Mouse (Mus musculus) cerebellum, postnatal 25 days (tissue): ENCODE measurements at regions not wholly inside any gene's neighbourhood (a gene's known extent, or its start where the extent isn't known, plus 50 kb on each side); places are given as distances from the start of the nearest gene placed in this dataset.
"Not testable (repeated sequence)": the region's sequence is repeated elsewhere in the genome, so short reads cannot be mapped to it uniquely, and the experiment has no call there.

Source experiments
- DNase-seq, 2 experiments: peaks; one replicate each; pipeline ENCODE4 v3.0.0; 2021; ENCODE audit warnings: mixed read lengths in 2 of 2

DNA sequence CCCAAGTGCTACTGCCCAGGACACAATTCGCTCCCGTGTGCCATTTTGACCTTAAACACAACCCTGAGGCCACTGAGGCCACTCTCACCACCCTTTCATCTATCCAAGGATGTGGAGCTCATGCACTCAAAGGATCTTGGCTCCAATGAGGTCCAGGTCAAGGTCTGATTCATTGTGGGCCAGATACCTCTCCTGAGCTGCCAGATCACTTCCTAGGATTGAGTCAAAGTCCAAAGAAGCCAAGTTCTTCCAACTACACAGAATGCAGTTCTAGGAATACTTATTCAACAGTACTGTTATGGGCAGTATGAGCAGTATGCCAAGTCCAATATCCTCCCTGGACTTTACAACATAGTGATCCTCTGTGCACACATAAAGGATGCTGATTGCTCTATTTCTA lies 304.9 kb downstream of the Inhba start:
- no peak for DNase-seq

DNA sequence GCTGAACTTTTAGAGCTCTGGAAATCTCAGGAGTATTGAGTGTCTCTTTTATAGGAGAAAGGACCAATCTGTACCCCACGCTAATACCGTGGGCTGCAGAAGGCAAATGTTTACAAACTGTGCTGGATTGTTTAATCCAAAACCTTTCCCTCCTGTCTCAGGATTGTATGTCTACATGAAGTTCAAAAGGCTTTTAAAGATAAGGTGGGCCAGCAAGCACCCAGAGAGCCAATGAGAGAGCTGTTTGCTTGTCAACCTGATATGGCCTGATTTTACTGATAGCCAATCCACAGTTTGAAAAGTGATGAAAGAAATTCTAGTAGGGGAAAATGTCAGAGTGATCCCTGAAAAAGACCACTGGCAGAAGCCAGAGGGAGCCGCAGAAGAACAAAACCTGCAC lies 305.8 kb downstream of the Inhba start:
- no peak for DNase-seq

DNA sequence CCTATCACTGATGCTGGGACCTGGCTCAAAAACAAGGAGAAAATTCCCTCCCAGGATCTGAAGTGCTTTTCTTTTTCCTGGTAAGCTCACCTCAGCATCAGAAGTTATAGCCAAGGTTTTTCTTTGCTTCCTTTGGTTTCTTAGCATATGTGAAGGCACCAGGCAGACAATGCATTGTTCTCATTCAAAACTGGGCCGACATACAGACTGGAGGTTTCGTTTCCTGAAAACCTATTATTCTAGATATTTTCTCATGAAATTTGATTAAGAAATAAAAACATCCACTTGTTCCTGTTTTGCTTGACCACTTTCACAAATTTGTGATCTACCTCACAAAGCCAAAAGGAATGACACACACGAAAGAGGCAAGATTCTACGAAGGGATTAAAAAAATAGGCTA lies 308.7 kb downstream of the Inhba start:
- no peak for DNase-seq

DNA sequence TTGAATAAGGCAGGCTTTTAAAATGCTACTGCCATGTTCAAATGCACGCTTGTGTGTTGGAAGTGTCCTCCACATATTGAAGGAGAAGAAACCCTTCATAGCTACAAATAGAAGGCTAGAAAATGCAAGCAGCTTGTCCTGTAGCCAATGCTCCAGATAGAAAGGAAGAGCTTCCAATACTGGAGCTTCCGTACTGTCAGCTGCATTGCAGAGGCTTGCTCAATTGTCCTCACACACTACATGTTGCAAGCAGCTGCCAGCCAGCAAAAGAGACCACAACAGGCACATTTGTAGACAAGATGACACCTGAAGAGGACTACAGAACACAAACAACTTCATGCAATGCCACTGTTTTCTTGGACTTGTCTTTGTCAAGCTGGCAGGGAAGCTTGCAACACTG lies 314.0 kb downstream of the Inhba start:
- no peak for DNase-seq

DNA sequence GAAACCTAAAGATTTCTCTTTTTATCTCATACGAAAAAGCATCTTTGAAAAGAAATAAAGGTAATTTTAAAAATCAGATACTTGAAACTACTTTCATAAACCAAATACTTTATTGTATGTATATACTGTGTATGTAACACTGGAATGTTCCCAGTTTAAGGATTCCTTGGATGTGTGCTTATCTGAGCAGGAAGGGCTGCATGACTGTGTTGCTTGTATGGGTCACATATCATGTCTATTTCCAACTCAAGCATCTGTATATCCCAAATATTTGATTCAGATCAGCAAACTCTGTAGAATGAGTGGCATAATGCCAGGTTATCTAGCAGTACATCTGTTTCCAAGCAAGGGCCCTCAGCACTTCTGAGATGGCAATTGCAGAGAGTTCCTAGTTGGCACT lies 330.1 kb downstream of the Inhba start:
- DNase-seq: no peak

DNA sequence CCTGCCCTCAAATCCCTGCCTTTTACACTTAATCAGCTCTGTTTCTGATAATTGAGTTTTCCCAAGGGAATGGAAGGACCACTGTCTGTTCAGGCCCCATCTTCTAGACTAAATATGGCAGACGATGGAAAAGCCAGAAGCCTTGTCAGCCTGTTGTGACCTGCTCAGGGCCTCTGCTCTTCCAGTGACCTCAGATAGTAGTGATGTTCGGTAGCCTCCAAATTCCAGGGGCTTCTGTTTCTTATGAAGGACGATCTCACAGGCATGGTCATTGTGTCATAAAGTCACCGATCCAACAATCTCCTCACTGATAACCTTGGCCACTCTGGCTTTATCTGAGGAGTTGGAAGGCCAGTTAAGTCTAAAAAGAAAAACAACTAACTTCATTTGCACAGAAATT lies 330.5 kb downstream of the Inhba start:
- DNase-seq: no peak

DNA sequence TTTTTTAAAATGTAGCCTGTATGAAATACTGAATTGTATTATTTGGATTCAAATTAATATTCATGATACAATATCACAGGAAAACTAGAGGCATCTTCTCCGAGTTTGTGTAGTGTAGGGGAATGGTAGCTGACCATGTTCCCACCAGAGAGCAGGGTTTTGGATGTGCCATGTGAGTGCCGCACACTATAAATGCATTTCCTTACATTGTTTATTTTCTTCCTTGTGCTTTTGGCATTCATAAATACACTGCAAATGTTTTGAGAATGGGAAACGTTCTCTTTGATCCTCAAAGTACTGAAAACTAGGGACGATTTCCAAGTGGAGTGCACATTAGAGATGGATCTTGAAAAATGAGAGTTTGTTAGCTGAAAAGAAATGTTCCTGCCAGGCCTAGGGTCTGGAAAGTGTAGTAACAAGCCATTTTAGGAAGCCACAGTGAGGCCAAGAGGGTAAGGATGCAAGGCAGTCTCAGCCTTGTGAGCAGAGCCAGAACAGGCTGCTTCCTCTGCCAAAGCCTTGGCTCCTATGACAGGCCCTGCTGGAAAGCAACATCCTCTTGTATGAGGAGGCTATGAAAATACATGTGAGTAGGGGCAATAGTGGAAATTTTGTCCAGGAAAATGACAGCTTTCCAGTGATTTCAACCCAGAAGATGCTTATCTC lies 331.8 kb downstream of the Inhba start:
- DNase-seq: peak in 1 of 2 experiments; percentile 2

DNA sequence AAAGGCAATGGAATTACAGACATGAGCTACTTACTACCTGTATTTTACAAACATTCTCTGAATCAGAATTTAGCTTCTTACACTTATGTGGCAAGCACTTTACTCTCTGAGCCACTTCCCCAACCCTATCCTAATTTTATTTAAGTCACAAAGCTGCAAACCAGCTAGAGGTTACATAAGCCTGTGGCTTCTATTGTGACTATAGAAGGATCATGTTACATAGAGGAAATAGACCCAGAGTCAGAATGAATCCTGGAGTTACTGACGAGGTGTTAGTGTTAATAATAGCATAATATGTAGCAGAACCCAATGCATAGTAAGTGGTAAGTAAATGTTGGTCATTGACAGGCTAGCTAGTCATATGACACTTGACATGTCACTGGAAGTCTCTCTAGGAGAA lies 337.7 kb downstream of the Inhba start:
- DNase-seq: no peak

DNA sequence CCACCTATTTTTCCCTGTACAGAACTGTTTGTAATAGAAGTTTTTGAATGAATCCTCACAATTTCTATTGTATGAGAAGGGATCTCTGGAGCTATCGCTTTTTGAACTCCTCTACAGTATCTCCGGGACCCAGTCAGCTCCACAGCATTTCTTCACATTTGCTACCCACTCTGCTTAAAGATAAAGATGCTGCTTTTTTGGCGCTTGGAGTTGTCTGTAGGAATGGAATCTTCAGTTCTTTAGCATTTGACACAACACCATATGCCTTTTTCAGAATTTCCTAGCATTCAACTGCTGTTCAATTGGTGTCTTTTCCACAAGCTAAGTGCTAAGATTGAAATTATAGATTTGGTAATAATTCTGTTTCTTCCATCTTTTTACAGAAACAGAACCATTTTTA lies 338.4 kb downstream of the Inhba start:
- DNase-seq: no peak

DNA sequence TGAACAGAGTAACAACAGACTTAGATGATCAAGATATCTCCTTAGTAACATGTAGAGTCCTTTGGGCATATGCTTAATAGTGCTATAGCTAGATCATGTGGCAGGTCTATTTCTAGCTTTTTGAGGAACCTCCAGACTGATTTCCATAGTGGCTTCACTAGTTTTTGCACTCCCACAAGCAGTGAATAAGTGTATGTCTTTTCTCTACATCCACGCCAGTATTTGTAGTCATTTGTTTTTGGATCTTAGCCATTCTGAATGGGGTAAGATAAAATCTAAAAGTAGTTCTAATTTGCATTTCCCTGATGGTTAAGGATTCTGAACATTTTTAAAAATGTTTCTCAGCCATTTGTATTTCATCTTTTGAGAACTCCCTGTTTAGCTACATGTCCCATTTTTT lies 343.7 kb downstream of the Inhba start:
- DNase-seq: no peak

DNA sequence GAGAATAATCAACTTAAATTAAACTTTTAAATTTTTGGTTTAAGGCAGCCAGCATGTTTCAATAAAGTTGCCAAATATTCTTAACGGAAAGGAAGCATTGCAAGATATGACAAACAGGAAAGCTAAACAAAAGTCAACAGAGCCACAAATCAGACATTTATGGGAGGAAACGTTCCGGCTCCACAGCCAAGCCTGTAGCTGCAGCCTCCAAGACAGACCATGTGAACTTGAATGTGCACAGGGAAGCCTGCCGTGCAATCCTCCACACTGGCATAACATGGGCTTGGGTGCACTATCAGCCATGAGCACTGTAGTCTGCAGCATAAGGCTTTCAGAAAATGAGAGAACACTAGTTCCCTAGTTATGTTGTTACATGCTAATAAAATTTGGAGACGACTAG lies 367.8 kb downstream of the Inhba start:
- DNase-seq: no peak

DNA sequence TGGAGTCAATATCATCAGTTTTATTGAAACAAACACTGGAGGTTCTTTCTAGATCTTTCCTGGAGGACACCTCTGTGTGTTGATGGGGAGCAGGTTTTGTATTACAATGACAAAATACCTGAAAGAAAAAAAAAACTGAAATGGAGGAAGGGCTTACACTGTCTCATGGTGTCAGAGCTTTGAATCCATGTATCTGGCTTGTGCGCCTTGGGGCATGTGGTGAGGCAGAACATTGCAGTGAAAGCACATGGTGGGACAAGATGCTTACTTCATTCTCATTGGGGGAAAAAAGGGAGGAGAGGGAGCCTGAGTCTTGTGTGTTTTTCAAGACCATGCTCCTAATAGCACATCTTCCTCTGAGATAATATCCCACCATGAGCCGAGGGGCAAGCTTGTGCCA lies 368.3 kb downstream of the Inhba start:
- DNase-seq: no peak

DNA sequence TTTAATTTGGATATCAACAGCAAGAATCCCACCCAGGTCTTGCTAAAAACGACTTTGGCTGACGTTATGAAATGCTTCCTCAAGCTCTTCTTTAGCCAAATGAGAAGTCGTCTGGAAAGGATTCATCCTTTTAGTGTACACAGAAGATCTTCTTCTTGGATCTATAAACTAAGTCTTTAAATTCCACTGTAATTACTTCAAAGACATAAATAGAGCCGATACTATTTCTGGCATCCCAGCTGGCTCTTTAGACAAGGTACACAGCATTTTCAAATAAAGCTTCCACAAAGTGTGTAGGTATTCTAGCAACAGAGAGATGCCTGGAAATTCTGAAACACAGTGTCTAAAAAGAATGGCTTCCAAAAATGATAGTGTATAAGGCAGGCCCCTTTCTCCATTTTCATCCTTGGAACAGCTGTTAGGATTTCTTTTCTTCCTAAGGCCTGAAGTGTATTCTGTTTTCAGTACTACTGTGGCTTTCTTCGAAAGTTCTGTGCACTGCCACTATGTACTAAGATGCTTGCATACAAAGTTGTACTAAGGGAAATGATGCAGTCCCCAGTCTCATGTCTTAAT lies 371.4 kb downstream of the Inhba start:
- no peak for DNase-seq

DNA sequence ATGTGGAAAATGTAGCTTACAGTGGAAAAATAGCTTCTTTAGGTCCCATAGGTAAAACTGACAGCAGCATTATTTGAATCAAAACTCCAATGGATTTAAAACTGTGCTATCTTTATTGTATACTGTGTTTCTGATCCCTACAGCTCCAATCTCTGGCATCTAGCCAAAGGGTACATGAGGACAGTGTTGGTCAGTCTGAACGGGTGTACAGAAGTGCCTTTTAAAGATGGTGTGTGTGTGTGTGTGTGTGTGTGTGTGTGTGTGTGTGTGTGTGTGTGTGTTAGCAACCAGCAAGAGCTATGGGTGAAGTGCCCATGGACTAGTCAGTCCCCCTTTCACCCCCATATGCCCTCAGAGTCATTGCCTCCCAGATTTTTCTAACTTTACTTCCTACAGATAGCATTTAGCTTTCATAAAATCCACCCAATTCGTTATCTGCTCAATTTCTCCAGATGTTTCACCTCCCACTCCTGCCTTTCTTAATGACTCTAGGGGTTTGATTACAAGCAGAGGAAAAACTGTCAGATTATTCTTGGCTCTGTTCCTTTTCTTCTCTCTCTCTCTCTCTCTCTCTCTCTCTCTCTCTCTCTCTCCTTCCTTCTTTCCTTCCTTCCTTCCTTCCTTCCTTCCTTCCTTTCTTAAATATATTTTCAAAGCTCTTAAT lies 404.8 kb downstream of the Inhba start:
- no peak for DNase-seq

DNA sequence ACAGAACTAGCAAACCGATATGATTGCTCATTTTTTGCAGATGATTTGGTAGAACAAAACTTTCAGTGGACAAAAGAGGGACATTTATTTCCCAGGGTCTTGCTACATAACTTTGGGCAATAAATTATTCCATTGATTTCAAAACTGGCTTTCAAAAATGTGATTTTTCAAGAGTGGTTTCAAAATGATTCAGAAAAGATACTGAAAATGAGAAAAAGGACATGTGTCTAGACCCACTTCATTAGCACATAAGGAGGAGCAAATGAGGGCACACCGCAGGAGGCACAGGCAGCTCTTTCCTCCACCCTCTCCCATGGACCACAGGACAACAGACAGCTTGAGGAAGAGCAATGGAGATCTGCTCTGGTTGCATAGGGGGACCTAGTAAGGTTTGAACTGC lies 412.5 kb downstream of the Inhba start:
- DNase-seq: no peak

DNA sequence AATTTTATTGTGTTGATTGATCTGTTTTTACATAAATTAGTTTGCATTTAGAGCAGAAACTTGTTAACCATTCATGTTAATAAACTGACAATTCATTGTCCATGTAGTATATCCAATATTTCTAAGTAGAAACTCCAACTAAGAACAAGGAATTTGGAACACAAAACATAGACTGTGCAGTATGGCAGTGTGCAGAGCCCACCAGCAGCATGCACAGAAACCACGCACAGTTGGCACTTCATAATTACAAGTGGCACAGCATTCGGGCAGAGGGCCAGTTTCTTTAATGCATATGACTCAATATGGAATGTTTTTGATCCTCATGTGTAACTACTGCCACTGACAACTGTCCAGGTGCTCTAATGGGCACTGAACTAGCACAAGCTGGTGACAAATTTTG lies 423.8 kb downstream of the Inhba start:
- DNase-seq: no peak

DNA sequence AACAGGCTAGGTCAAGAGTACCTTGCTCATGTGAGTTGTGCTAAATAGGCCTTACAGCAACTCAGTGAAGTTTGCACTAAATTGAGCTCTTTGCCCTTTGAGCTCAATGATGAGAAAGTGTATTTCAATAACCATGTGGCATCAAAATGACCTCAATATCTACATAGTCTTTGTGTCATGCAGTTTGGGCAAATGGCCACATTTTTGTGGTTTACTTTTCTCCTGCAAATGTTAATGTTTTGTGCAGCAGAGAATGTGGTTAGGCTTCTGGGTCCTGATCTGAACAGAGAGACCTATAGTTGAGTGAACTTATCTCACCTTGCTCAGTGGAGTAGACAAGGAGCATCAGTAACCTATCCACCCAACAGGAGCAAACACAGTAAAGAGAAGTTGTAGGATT lies 441.6 kb downstream of the Inhba start:
- no peak for DNase-seq

DNA sequence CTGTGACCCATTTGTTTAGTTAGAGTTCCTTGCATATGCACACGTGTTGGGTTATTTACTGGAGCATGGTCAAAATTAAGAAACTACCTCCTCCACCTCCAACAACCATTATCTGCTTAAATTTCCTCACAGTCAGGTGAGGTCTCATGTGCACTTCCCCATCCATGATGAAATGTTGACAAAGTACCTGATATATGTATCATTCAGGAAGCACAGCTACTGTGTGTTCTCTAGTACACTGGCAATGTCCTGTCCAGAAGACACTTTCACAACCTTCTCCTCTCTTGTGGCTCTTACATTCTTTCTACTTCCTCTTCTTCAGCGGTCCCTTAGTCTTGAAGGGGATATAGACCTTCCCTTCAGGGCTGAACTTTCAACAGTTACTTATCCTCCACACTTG lies 448.1 kb downstream of the Inhba start:
- no peak for DNase-seq

DNA sequence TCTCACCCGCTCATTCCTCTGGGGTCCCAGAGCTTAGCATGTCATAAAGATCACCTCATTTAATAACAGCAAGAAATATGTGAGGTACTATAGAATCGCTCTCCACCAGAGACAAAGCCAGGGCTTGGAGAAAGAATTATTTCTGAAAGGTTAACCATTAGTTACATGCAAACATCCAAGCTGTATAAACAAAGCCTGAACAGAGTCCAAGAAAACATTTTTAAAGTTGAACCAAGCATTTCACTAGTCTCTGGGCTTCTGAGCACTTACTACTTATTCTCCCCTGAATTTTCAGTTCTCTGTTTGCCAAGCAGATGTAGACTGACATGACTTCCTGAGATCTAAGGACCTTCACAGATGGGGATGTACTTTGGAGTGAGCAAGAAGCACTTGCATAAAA lies 450.0 kb downstream of the Inhba start:
- DNase-seq: no peak

DNA sequence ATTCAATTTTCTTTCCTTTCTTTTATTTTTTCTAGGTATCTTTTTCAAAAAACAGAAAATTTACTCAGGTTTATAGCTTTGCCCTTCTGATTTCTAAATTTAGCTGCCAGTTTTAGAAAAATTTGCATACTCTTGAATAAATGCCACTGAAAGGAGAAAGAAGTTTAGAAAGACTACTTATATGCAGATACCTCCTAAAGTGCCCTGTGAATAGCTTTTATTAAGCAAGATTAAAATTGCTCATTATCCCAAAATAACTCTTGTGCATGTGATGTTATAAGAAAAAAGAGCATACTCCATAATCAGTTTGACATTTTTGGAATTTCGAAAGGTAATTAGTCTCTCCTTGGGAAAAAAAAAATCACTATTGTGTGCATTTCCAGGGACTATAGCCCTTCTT lies 453.2 kb downstream of the Inhba start:
- DNase-seq: no peak

DNA sequence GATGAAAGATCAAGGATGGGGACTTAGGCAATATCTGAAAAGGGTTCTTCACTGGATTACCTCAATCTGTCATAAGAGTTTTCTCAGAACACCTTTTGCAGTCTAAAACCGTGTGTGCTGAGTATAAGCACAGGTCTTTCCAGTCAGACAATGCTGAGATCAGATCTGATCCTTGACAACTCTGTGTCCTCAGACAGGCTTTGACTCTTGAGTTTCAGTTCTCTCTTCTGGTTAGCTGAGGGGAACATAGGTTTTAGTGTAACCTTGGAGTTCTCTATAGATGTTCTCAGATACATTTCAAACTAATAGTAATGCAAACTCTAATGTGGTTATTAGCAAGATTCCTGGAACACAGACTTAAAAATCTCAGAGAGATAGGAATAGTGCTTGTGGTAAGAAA lies 453.7 kb downstream of the Inhba start:
- no peak for DNase-seq

DNA sequence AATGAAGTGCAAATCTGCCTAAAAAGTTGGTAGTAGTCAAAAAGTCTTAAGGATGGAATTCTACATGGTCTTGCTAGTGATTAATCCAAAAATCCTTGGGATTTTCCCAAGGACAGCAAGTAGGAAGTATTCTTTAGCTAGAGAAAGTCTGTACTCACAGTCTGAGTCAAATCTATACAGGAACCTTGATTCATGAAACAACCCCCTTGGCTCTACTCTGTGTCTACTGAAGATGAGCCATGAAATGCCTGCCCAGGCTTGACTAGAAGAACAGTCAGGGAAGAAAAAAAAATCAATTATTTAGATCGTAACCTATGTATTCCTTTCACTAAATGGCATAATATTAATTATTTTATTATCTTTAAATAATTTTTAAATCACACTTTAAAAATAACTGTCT lies 454.2 kb downstream of the Inhba start:
- no peak for DNase-seq

DNA sequence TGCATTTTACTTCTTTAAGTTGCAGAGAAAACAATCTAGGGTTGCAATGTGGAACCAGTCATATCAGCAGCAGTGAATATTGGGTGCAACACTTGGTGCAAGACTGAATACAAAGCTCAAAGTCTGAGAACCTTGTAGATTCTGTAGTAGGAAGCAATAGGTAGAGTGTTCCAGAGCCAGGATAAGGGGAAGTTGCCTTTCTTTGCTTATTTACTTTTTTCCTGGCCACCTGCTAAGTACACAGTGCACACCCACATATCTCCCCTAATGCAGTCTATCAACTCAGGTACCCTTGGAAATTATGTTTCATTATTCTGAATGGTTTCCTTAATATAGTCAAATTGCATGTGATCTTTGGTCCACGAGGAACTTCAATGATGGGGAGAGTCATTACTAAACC lies 464.9 kb downstream of the Inhba start:
- no peak for DNase-seq

DNA sequence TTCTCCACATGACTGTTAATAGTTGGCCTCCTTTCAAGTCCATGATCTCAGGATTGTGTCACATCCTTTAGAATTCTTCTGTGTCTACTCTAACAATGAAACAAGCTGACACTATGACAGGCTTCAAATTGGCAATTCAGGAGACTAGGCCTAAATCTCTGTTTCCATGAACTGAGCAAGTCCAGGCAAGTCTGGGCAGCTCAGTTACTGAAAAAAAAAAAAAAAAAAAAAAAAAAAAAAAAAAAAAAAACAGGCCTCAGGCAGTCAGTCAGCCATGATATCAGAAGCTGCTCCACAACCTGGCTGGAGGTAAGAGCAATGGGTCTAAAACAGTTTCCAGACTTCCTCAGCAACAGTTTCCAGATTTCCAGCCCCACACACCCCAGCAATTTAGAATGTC lies 475.6 kb downstream of the Inhba start:
- DNase-seq: no peak

DNA sequence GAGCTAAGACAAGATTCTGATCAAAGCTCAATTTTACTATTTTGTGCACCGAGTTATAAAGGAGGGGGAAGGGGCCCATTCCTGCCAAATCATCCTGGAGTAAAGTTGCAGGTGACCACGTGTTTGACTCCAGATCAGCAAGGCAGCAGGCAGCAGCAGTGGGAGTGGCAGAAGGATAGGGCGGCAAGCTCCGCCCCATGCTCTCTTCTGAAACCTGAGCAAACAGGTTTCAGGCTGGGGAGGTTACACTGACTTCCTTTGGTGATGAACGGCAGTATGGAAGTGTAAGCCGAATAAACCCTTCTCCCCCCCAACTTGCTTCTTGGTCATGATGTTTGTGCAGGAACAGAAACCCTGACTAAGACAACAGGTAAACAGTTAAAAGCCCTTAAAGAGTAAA lies 479.0 kb downstream of the Inhba start:
- not testable (repeated sequence) for DNase-seq
